7 mouse cellular contexts compared by ENCODE assay signal in the genomic region with DNA sequence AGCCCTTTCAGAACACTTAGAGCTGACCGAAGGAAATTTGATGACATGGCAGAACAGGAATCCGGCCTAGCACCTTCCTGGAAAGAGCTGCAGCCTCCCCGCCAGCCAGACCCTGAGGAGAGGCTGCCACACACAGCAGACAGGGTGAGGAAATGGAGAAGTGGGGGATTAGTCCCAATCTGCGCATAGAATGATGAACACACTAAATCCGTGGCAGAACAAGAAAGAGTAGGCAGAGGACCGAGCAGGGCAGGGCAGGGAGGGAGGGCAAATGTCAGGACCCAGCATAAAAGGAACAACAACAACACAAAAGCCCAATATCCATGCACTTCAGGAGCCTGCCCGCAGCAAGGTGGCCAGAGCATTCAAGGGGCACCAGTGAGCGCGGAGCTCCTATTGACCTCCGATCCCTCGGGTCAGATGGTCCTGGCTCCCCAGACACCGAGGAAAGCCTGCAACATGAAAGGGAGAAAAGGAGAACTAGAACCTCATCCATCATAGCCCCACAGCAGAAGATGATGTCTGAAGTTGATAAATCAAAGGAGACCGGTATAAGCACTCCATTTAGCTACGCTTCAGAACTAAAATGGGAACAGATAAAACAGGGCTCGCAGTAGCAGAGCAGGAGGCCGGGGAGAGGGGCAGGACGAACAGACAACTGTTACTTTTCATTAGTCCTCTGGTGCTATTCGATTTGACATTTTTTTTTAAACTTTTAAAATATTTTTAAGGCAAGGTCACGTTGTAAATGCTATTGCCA.
DNase-seq lines count a peak whose midpoint lies in the region; ATAC-seq and TF ChIP-seq lines count a peak whose summit lies in the region.

No protein-coding gene starts in this region.

- peak; percentile 63 for DNase-seq in midbrain, embryonic 10.5 days (ENCODE audit: low spot score)
- DNase-seq in midbrain, postnatal 0 days (ENCODE audit: low spot score): no peak
- no peak for DNase-seq in stomach, postnatal 0 days (ENCODE audit: low spot score)
- no peak for DNase-seq in forebrain, postnatal 0 days
- no peak for DNase-seq in T-cell, adult 2 months (ENCODE audit: low spot score)

- peaks cover 20% of the 10 kb centered on the region for H3K4me1 ChIP-seq in midbrain, embryonic 10.5 days
- peaks cover 4% of the 10 kb centered on the region; the same call in 1 of the 2 replicates for H3K4me1 ChIP-seq in midbrain, postnatal 0 days (ENCODE audit: insufficient read depth, low read length)
- H3K4me1 ChIP-seq in embryonic facial prominence, embryonic 13.5 days: peaks cover 32% of the 10 kb centered on the region
- H3K4me1 ChIP-seq in limb, embryonic 12.5 days (replicated peaks): peaks cover 36% of the 10 kb centered on the region
- H3K4me1 ChIP-seq in stomach, postnatal 0 days (replicated peaks; ENCODE audit: control insufficient read depth, insufficient read depth): no peaks in the 10 kb centered on the region
- H3K4me1 ChIP-seq in forebrain, postnatal 0 days (ENCODE audit: insufficient read depth): peaks cover 5% of the 10 kb centered on the region; the same call in 1 of the 2 replicates

- no peaks in the 10 kb centered on the region for H3K36me3 ChIP-seq in midbrain, embryonic 10.5 days
- no peaks in the 10 kb centered on the region for H3K36me3 ChIP-seq in midbrain, postnatal 0 days (ENCODE audit: insufficient read depth, low read length)
- no peaks in the 10 kb centered on the region for H3K36me3 ChIP-seq in embryonic facial prominence, embryonic 13.5 days
- H3K36me3 ChIP-seq in limb, embryonic 12.5 days: no peaks in the 10 kb centered on the region
- no peaks in the 10 kb centered on the region for H3K36me3 ChIP-seq in stomach, postnatal 0 days (ENCODE audit: control insufficient read depth, insufficient read depth, low read length)
- no peaks in the 10 kb centered on the region for H3K36me3 ChIP-seq in forebrain, postnatal 0 days (ENCODE audit: insufficient read depth)

- H3K9me3 ChIP-seq in midbrain, embryonic 10.5 days (replicated peaks): peaks cover 12% of the 10 kb centered on the region; the same call in 1 of the 2 replicates
- H3K9me3 ChIP-seq in midbrain, postnatal 0 days (ENCODE audit: low read length): 0 out of 2 replicates have a peak, but pooled peaks cover 4% of the 10 kb centered on the region
- no peaks in the 10 kb centered on the region for H3K9me3 ChIP-seq in embryonic facial prominence, embryonic 13.5 days
- peaks cover 5% of the 10 kb centered on the region; the same call in 1 of the 2 replicates for H3K9me3 ChIP-seq in limb, embryonic 12.5 days
- H3K9me3 ChIP-seq in stomach, postnatal 0 days (ENCODE audit: control insufficient read depth, low read length): no peaks in the 10 kb centered on the region
- no peaks in the 10 kb centered on the region for H3K9me3 ChIP-seq in forebrain, postnatal 0 days (ENCODE audit: low read length)

- peak overlapping the region; percentile 29 for H3K4me3 ChIP-seq in midbrain, embryonic 10.5 days
- no peak overlapping the region for H3K4me3 ChIP-seq in midbrain, postnatal 0 days (ENCODE audit: low read depth, low read length)
- no peak overlapping the region for H3K4me3 ChIP-seq in embryonic facial prominence, embryonic 13.5 days
- H3K4me3 ChIP-seq in limb, embryonic 12.5 days (replicated peaks): no peak overlapping the region
- H3K4me3 ChIP-seq in stomach, postnatal 0 days (ENCODE audit: low read depth, low read length): no peak overlapping the region
- H3K4me3 ChIP-seq in forebrain, postnatal 0 days (ENCODE audit: low read depth, low read length): no peak overlapping the region

- H3K27ac ChIP-seq in midbrain, embryonic 10.5 days (replicated peaks): peak overlapping the region; percentile 33; the same call in 1 of the 2 replicates
- H3K27ac ChIP-seq in midbrain, postnatal 0 days (ENCODE audit: low read depth, low read length): no peak overlapping the region
- H3K27ac ChIP-seq in embryonic facial prominence, embryonic 13.5 days: no peak overlapping the region
- H3K27ac ChIP-seq in limb, embryonic 12.5 days: no peak overlapping the region
- peak overlapping the region; percentile 69 for H3K27ac ChIP-seq in stomach, postnatal 0 days (replicated peaks)
- no peak overlapping the region for H3K27ac ChIP-seq in forebrain, postnatal 0 days (ENCODE audit: low read depth, low read length)

- H3K27me3 ChIP-seq in midbrain, embryonic 10.5 days (ENCODE audit: low read depth, poor library complexity, severe bottlenecking): peaks cover 100% of the 10 kb centered on the region
- peaks cover 7% of the 10 kb centered on the region; the same call in 1 of the 2 replicates for H3K27me3 ChIP-seq in midbrain, postnatal 0 days (ENCODE audit: insufficient read depth, low read length)
- peaks cover 84% of the 10 kb centered on the region for H3K27me3 ChIP-seq in embryonic facial prominence, embryonic 13.5 days
- H3K27me3 ChIP-seq in limb, embryonic 12.5 days: peaks cover 78% of the 10 kb centered on the region
- H3K27me3 ChIP-seq in stomach, postnatal 0 days (ENCODE audit: control insufficient read depth, insufficient read depth, low read length): no peaks in the 10 kb centered on the region
- H3K27me3 ChIP-seq in forebrain, postnatal 0 days (ENCODE audit: insufficient read depth, low read length): no peaks in the 10 kb centered on the region

- TF ChIP-seq CTCF in midbrain, postnatal 0 days (IDR thresholded peaks at IDR 0.05): no peak
- TF ChIP-seq CTCF in stomach, postnatal 0 days (IDR thresholded peaks at IDR 0.05; ENCODE audit: low read depth): no peak
- TF ChIP-seq CTCF in forebrain, postnatal 0 days (IDR thresholded peaks at IDR 0.05; ENCODE audit: low read depth): no peak

- no peak overlapping the region for H3K4me2 ChIP-seq in midbrain, postnatal 0 days (ENCODE audit: low read depth, low read length, poor library complexity, severe bottlenecking)
- H3K4me2 ChIP-seq in embryonic facial prominence, embryonic 13.5 days: peak overlapping the region; percentile 34; the same call in 1 of the 2 replicates
- peak overlapping the region; percentile 26 for H3K4me2 ChIP-seq in limb, embryonic 12.5 days
- H3K4me2 ChIP-seq in stomach, postnatal 0 days (replicated peaks; ENCODE audit: low read depth): no peak overlapping the region
- H3K4me2 ChIP-seq in forebrain, postnatal 0 days (ENCODE audit: low read depth): no peak overlapping the region

- H3K9ac ChIP-seq in midbrain, postnatal 0 days (replicated peaks; ENCODE audit: low read length, poor library complexity, severe bottlenecking): no peak overlapping the region
- H3K9ac ChIP-seq in embryonic facial prominence, embryonic 13.5 days: no peak overlapping the region
- no peak overlapping the region for H3K9ac ChIP-seq in limb, embryonic 12.5 days (replicated peaks)
- H3K9ac ChIP-seq in stomach, postnatal 0 days (ENCODE audit: low read length): no peak overlapping the region; the same call in 1 of the 2 replicates
- no peak overlapping the region for H3K9ac ChIP-seq in forebrain, postnatal 0 days

- 17% methylated on average over 19 of the region's 19 CpGs for WGBS in midbrain, embryonic 10.5 days
- 25% methylated on average over 19 of the region's 19 CpGs for WGBS in midbrain, postnatal 0 days
- WGBS in embryonic facial prominence, embryonic 13.5 days: 15% methylated on average over 19 of the region's 19 CpGs
- WGBS in limb, embryonic 12.5 days: 14% methylated on average over 19 of the region's 19 CpGs
- WGBS in stomach, postnatal 0 days: 34% methylated on average over 19 of the region's 19 CpGs
- WGBS in forebrain, postnatal 0 days: 42% methylated on average over 19 of the region's 19 CpGs

- TF ChIP-seq EP300 in stomach, postnatal 0 days (optimal IDR thresholded peaks at IDR 0.05): no peak

- no peak for ATAC-seq in midbrain, postnatal 0 days (ENCODE audit: low FRiP score)
- ATAC-seq in embryonic facial prominence, embryonic 13.5 days (ENCODE audit: insufficient number of reproducible peaks, insufficient read depth, low FRiP score, low TSS enrichment, low read depth): no peak
- ATAC-seq in limb, embryonic 12.5 days (ENCODE audit: insufficient number of reproducible peaks, insufficient read depth, low FRiP score, low TSS enrichment, low read depth): no peak
- ATAC-seq in stomach, postnatal 0 days (ENCODE audit: low FRiP score, low TSS enrichment): peak; percentile 27; the same call in 1 of the 2 replicates
- ATAC-seq in forebrain, postnatal 0 days: no peak

Comparison
In these comparisons a context has a peak if more than half of its experiments do, and no peak if none do; other contexts are left out.
1. H3K27ac ChIP-seq: peak in midbrain, embryonic 10.5 days (single experiment) and stomach, postnatal 0 days (single experiment); none in midbrain, postnatal 0 days (single experiment), embryonic facial prominence, embryonic 13.5 days (single experiment), limb, embryonic 12.5 days (single experiment) and forebrain, postnatal 0 days (single experiment).
2. H3K4me2 ChIP-seq: peak in embryonic facial prominence, embryonic 13.5 days (single experiment) and limb, embryonic 12.5 days (single experiment); none in midbrain, postnatal 0 days (single experiment), stomach, postnatal 0 days (single experiment) and forebrain, postnatal 0 days (single experiment).